ENCODE assay signal across 9 mouse cellular contexts in the genomic region with DNA sequence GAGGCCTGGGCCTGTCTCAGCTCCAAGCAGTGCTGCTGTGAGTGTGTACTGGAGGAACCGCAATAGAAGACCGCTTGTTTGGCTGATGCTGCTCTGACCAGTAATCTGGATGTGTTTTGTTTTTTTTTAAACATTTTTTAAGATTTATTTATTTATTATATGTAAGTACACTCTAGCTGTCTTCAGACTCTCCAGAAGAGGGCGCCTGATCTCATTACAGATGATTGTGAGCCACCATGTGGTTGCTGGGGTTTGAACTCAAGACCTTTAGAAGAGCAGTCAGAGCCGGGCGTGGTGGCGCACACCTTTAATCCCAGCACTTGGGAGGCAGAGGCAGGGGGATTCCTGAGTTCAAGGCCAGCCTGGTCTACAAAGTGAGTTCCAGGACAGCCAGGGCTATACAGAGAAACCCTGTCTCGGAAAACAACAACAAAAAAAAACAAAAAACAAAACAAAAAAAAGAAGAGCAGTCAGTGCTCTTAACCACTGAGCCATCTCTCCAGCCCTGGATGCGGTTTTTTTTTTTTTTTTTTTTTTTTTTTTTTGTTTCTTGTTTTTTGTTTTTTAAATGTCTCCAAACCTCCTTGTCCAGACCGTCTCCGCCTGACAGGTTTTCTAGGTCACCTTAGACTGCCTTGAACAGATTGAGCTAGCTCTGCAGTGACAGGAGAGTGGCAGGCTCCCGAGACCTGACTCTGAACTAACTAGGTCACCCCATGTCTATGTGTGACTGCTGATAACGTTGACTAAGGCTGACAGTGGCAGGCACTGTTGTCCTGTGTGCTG. TPM values are rescaled to one million over a fixed set of nuclear protein-coding genes. Genes with fewer than 3 reads are reported as not detected.
DNase-seq lines count a peak whose midpoint lies in the region; ATAC-seq lines count a peak whose summit lies in the region.
"Had no signal": no experiment of that assay in that cellular context is flagged by ENCODE, and none has a peak within 500 bp of the region (broad histone marks: within the 10 kb centered on the region; RNA-seq: fewer than 3 reads in every experiment).

No protein-coding gene starts in this region.

- DNase-seq in CD4-positive, CD25-positive, alpha-beta regulatory T cell, adult 2 months (ENCODE audit: low read depth, low spot score), result peak; percentile 73
- peak; percentile 40 for DNase-seq in kidney, adult 9 months
- no peak for DNase-seq in kidney, adult 18-20 months
- DNase-seq in 416B (ENCODE audit: low read depth), result peak; percentile 78
- DNase-seq in embryonic facial prominence, embryonic 14.5 days (ENCODE audit: low spot score), result peak; percentile 48
- DNase-seq in gastrocnemius, postnatal 14 days, result no peak

- H3K4me3 ChIP-seq in embryonic facial prominence, embryonic 14.5 days (ENCODE audit: low read depth, low read length), result no peak overlapping the region

- ATAC-seq in CD4-positive, CD25-positive, alpha-beta regulatory T cell, adult 4 months, result no peak
- ATAC-seq in embryonic facial prominence, embryonic 14.5 days (ENCODE audit: low read depth), result no peak
- no peak for ATAC-seq in granulocyte monocyte progenitor cell, adult 5-6 weeks (replicated peaks; ENCODE audit: poor library complexity, severe bottlenecking)

- WGBS in embryonic facial prominence, embryonic 14.5 days, result 82% methylated on average over 11 of the region's 12 CpGs

- no peaks in the 10 kb centered on the region for H3K4me1 ChIP-seq in embryonic facial prominence, embryonic 14.5 days (ENCODE audit: control insufficient read depth, insufficient read depth, low read length)

- H3K27ac ChIP-seq in embryonic facial prominence, embryonic 14.5 days (replicated peaks; ENCODE audit: low read depth, low read length), result no peak overlapping the region

- intact Hi-C loops in gastrocnemius, postnatal 14 days (cut with DNase I; ENCODE audit: low total_unique reads), result no loop called here

- H3K4me2 ChIP-seq in embryonic facial prominence, embryonic 14.5 days (ENCODE audit: low read depth, low read length), result no peak overlapping the region

- peaks cover 78% of the 10 kb centered on the region for H3K36me3 ChIP-seq in embryonic facial prominence, embryonic 14.5 days (ENCODE audit: control insufficient read depth, insufficient read depth, low read length)

- H3K27me3 ChIP-seq in embryonic facial prominence, embryonic 14.5 days (replicated peaks; ENCODE audit: control insufficient read depth, insufficient read depth, low read length), result no peaks in the 10 kb centered on the region

- H3K9me3 ChIP-seq in embryonic facial prominence, embryonic 14.5 days (ENCODE audit: control insufficient read depth, low read length), result no peaks in the 10 kb centered on the region

- H3K9ac ChIP-seq in embryonic facial prominence, embryonic 14.5 days (ENCODE audit: low read depth, low read length), result no peak overlapping the region

RNA-seq across cellular contexts. Expression of gene Desi1, which starts 2.4 kb away (rescaled TPM):
- polyA plus RNA-seq in CD4-positive, CD25-positive, alpha-beta regulatory T cell, adult 4 months (2017; shearing (Covaris generic)), result 10 to 100 TPM in 1 of 2 experiments, 1 to 10 TPM in 1; 7.8 to 10.2 TPM
- polyA plus RNA-seq in embryonic facial prominence, embryonic 14.5 days (2014; fragmentation: Nextera tagmentation; extraction: Ambion mirVana), result 27.2 and 27.7 TPM in 2 replicates
- total RNA-seq in granulocyte monocyte progenitor cell, adult 5-6 weeks (2014; fragmentation: Nextera tagmentation), result 26.3 and 34.9 TPM in 2 replicates
- 6.0 and 8.3 TPM in 2 replicates for total RNA-seq in granulocyte monocyte progenitor cell, adult 5-6 weeks (2017)
- 10 to 100 TPM; 18.8 to 23.9 TPM for total RNA-seq in gastrocnemius, postnatal 14 days (2021)

RNA-seq across cellular contexts. Expression of gene Snu13, which starts 11.3 kb away (rescaled TPM):
- 100 to 1,000 TPM; 175 to 178 TPM for polyA plus RNA-seq in CD4-positive, CD25-positive, alpha-beta regulatory T cell, adult 4 months (2017; shearing (Covaris generic))
- 262 and 292 TPM in 2 replicates for polyA plus RNA-seq in embryonic facial prominence, embryonic 14.5 days (2014; fragmentation: Nextera tagmentation; extraction: Ambion mirVana)
- total RNA-seq in granulocyte monocyte progenitor cell, adult 5-6 weeks (2014; fragmentation: Nextera tagmentation), result 254 and 268 TPM in 2 replicates
- total RNA-seq in granulocyte monocyte progenitor cell, adult 5-6 weeks (2017), result 183 and 209 TPM in 2 replicates
- total RNA-seq in gastrocnemius, postnatal 14 days (2021), result 10 to 100 TPM; 40.3 to 46.7 TPM

RNA-seq across cellular contexts. Expression of gene 4930407I10Rik, which starts 22.9 kb away (rescaled TPM):
- not detected for polyA plus RNA-seq in CD4-positive, CD25-positive, alpha-beta regulatory T cell, adult 4 months (2017; shearing (Covaris generic))
- not detected in 2 replicates for polyA plus RNA-seq in embryonic facial prominence, embryonic 14.5 days (2014; fragmentation: Nextera tagmentation; extraction: Ambion mirVana)
- total RNA-seq in granulocyte monocyte progenitor cell, adult 5-6 weeks (2014; fragmentation: Nextera tagmentation), result not detected in 2 replicates
- not detected in 2 replicates for total RNA-seq in granulocyte monocyte progenitor cell, adult 5-6 weeks (2017)
- total RNA-seq in gastrocnemius, postnatal 14 days (2021), result not detected
- total RNA-seq: layer of hippocampus, postnatal 10 days had no signal

RNA-seq across cellular contexts. Expression of gene Mei1, which starts 33.7 kb away (rescaled TPM):
- not detected for polyA plus RNA-seq in CD4-positive, CD25-positive, alpha-beta regulatory T cell, adult 4 months (2017; shearing (Covaris generic))
- polyA plus RNA-seq in embryonic facial prominence, embryonic 14.5 days (2014; fragmentation: Nextera tagmentation; extraction: Ambion mirVana), result 0.14 TPM in 1 of 2 replicates, not detected in the other
- total RNA-seq in granulocyte monocyte progenitor cell, adult 5-6 weeks (2014; fragmentation: Nextera tagmentation), result not detected in 2 replicates
- not detected in 2 replicates for total RNA-seq in granulocyte monocyte progenitor cell, adult 5-6 weeks (2017)
- total RNA-seq in gastrocnemius, postnatal 14 days (2021), result under 1 TPM; 0.13 to 0.33 TPM

RNA-seq across cellular contexts. Expression of gene Xrcc6, which starts 48.5 kb away (rescaled TPM):
- 10 to 100 TPM; 56.5 to 73.1 TPM for polyA plus RNA-seq in CD4-positive, CD25-positive, alpha-beta regulatory T cell, adult 4 months (2017; shearing (Covaris generic))
- 68.4 and 68.8 TPM in 2 replicates for polyA plus RNA-seq in embryonic facial prominence, embryonic 14.5 days (2014; fragmentation: Nextera tagmentation; extraction: Ambion mirVana)
- total RNA-seq in granulocyte monocyte progenitor cell, adult 5-6 weeks (2014; fragmentation: Nextera tagmentation), result 104 and 120 TPM in 2 replicates
- total RNA-seq in granulocyte monocyte progenitor cell, adult 5-6 weeks (2017), result 234 and 250 TPM in 2 replicates
- total RNA-seq in gastrocnemius, postnatal 14 days (2021), result 10 to 100 TPM; 22.0 to 26.6 TPM

Comparison
In these comparisons a context has a peak if more than half of its experiments do, and no peak if none do; other contexts are left out.
1. DNase-seq: peak in CD4-positive, CD25-positive, alpha-beta regulatory T cell, adult 2 months (single experiment), kidney, adult 9 months (single experiment), 416B (single experiment) and embryonic facial prominence, embryonic 14.5 days (single experiment); none in kidney, adult 18-20 months (single experiment) and gastrocnemius, postnatal 14 days (single experiment).